Mouse (Mus musculus) G1E (cell line): ENCODE results near the gene Cyp2d10.

Source experiments
- CTCF ChIP-seq: IDR thresholded peaks from 2 replicates; pipeline ENCODE4 v1.5.1; 2012; ENCODE audit warnings: low read depth, low read length, inconsistent platforms, mixed read lengths
- GATA1 ChIP-seq: IDR thresholded peaks from 2 replicates; pipeline ENCODE4 v1.6.1; 2012; ENCODE audit warnings: borderline replicate concordance, low read length, inconsistent platforms, mixed read lengths
- GATA2 ChIP-seq: IDR thresholded peaks from 2 replicates; pipeline ENCODE4 v1.6.1; 2012; ENCODE audit warnings: low read depth, low read length, inconsistent platforms, borderline replicate concordance
- TAL1 ChIP-seq: conservative IDR thresholded peaks from 2 replicates; pipeline ENCODE4 v1.6.1; 2012; ENCODE audit warnings: low read depth, low read length, inconsistent platforms, mixed read lengths

GRCm38 (mm10) chr15:82374437-82374836, 32.6 kb downstream of the Cyp2d10 start:
- TF ChIP-seq CTCF (no peak), TAL1 (no peak), GATA2 (no peak), GATA1 (no peak)
